Mouse (Mus musculus): ENCODE measurements around the gene Adgrl2. TPM values are rescaled to one million over a fixed set of nuclear protein-coding genes. Genes with fewer than 3 reads are reported as not detected.

The Adgrl2 gene
- total and polyA plus RNA-seq, 3 experiments: 0.34 to 6.6 (median 3.2) TPM

DNA sequence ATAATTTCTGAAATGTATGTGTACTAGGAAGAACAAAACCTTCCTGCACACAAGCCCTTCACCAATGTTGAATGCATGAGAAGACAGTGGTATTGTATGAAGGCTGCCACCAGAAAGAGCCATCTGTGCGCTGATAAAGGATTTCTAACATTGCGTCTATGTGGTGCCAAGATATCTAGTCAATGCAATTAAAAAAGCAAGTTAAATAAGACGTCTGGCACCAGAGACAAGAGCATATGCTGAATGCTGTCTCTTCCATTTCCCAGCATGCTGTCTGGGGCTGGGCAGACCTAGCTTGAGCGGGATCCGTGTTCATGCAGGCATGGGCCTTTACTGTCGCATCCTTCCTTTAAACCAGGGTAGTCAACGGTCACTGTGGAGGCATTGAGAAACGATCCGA is 55.3 kb downstream of the Adgrl2 start:
- Histone ChIP-seq H3K4me2 (ENCODE audit: insufficient read depth, low read depth, poor library complexity, severe bottlenecking) (no peak overlapping the region), H3K27ac (ENCODE audit: insufficient read depth, low read depth) (no peak overlapping the region), H3K9ac (ENCODE audit: insufficient read depth, low read depth) (no peak overlapping the region), H3K27me3 (replicated peaks) (no peaks in the 10 kb centered on the region), H3K79me2 (replicated peaks; ENCODE audit: control insufficient read depth, extremely low read depth, insufficient read depth, poor library complexity, severe bottlenecking) (no peaks in the 10 kb centered on the region), H3K4me3 (replicated peaks in 1 of 3; ENCODE audit: low read depth in 2 of 3, low read length in 2 of 3, poor library complexity in 1 of 3) (no peak overlapping the region), H3K36me3 (replicated peaks in 1 of 2; ENCODE audit: control insufficient read depth in 1 of 2, insufficient read depth in 1 of 2, low read length in 1 of 2) (no peaks in the 10 kb centered on the region), H3K4me1 (ENCODE audit: control insufficient read depth in 1 of 2, insufficient read depth in 2 of 2) (peaks cover 0 to 38% of the 10 kb centered on the region in 2 experiments; a peak in 2 of 4 replicates), H3K9me3 (replicated peaks; ENCODE audit: low read length) (no peaks in the 10 kb centered on the region)
- dilution Hi-C loops (cut with MboI; ENCODE audit: extremely low pct_ligation_motif_present, extremely low pct_unique_long_range_greater_than_20kb, low sequenced_read_pairs) (no loop called here), in situ Hi-C loops (cut with MboI; ENCODE audit: low pct_ligation_motif_present, low pct_unique_long_range_greater_than_20kb, low sequenced_read_pairs) (no loop called here)
- TF ChIP-seq SIN3A (IDR thresholded peaks at IDR 0.05; ENCODE audit: low read length) (no peak), EP300 (IDR thresholded peaks at IDR 0.05; ENCODE audit: low read length) (no peak), USF2 (conservative IDR thresholded peaks at IDR 0.05; ENCODE audit: low read depth, low read length) (no peak), CHD2 (IDR thresholded peaks at IDR 0.05; ENCODE audit: low read length) (no peak), RAD21 (IDR thresholded peaks at IDR 0.05; ENCODE audit: low read depth, low read length) (no peak), ZNF384 (IDR thresholded peaks at IDR 0.05; ENCODE audit: low read depth, low read length) (no peak), TCF12 (IDR thresholded peaks at IDR 0.05; ENCODE audit: low read depth, low read length) (no peak), BHLHE40 (IDR thresholded peaks at IDR 0.05; ENCODE audit: low read depth, low read length) (no peak), PAX5 (IDR thresholded peaks at IDR 0.05; ENCODE audit: low read length) (no peak), UBTF (IDR thresholded peaks at IDR 0.05; ENCODE audit: low read depth, low read length) (no peak)
- DNase-seq (ENCODE audit: extremely low read depth): no peak

DNA sequence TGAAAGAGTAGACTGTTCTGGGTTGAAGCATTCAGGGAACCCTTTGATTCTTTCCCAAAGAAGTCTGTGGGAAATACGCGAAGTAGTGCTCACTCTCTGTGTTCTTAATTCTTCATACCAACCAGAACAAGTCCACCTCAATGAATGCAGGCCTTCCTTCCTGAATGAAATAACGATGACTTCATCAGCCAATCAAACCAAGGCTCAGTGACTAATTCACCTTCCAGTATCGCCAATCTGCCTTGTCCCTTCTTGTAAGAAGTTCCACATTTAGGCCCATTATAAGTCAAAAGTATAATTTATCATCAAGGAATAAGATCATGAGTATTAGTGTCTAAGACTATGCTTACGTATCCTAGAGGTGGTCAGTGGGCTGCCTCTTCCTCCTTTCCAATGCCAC is 56.1 kb downstream of the Adgrl2 start:
- Histone ChIP-seq H3K9me3 (replicated peaks; ENCODE audit: low read length) (no peaks in the 10 kb centered on the region), H3K27me3 (replicated peaks) (no peaks in the 10 kb centered on the region), H3K4me3 (replicated peaks in 1 of 3; ENCODE audit: low read depth in 2 of 3, low read length in 2 of 3, poor library complexity in 1 of 3) (no peak overlapping the region), H3K4me2 (ENCODE audit: insufficient read depth, low read depth, poor library complexity, severe bottlenecking) (no peak overlapping the region), H3K9ac (ENCODE audit: insufficient read depth, low read depth) (no peak overlapping the region), H3K27ac (ENCODE audit: insufficient read depth, low read depth) (no peak overlapping the region), H3K36me3 (replicated peaks in 1 of 2; ENCODE audit: control insufficient read depth in 1 of 2, insufficient read depth in 1 of 2, low read length in 1 of 2) (no peaks in the 10 kb centered on the region), H3K79me2 (replicated peaks; ENCODE audit: control insufficient read depth, extremely low read depth, insufficient read depth, poor library complexity, severe bottlenecking) (no peaks in the 10 kb centered on the region), H3K4me1 (ENCODE audit: control insufficient read depth in 1 of 2, insufficient read depth in 2 of 2) (peaks cover 0 to 35% of the 10 kb centered on the region in 2 experiments; a peak in 2 of 4 replicates)
- in situ Hi-C loops (cut with MboI; ENCODE audit: low pct_ligation_motif_present, low pct_unique_long_range_greater_than_20kb, low sequenced_read_pairs) (no loop called here), dilution Hi-C loops (cut with MboI; ENCODE audit: extremely low pct_ligation_motif_present, extremely low pct_unique_long_range_greater_than_20kb, low sequenced_read_pairs) (no loop called here)
- no peak for DNase-seq (ENCODE audit: extremely low read depth)
- TF ChIP-seq E2F4 (IDR thresholded peaks at IDR 0.05; ENCODE audit: insufficient replicate concordance, low read depth, low read length) (no peak), CTCF (conservative IDR thresholded peaks at IDR 0.05 in 1 of 2, IDR thresholded peaks at IDR 0.05 in 1 of 2; ENCODE audit: low read depth in 2 of 2, low read length in 2 of 2) (no peak), HCFC1 (IDR thresholded peaks at IDR 0.05; ENCODE audit: low read depth, low read length) (no peak), TCF12 (IDR thresholded peaks at IDR 0.05; ENCODE audit: low read depth, low read length) (no peak), SIN3A (IDR thresholded peaks at IDR 0.05; ENCODE audit: low read length) (no peak), UBTF (IDR thresholded peaks at IDR 0.05; ENCODE audit: low read depth, low read length) (no peak), RCOR1 (conservative IDR thresholded peaks at IDR 0.05; ENCODE audit: low read depth, low read length) (no peak), MYC (IDR thresholded peaks at IDR 0.05; ENCODE audit: low read depth, low read length) (no peak), POLR2AphosphoS2 (IDR thresholded peaks at IDR 0.05; ENCODE audit: low read depth, low read length) (no peak), MAZ (IDR thresholded peaks at IDR 0.05; ENCODE audit: low read depth, low read length) (no peak), KAT2A (IDR thresholded peaks at IDR 0.05; ENCODE audit: insufficient replicate concordance, low read length) (no peak), MXI1 (IDR thresholded peaks at IDR 0.05; ENCODE audit: low read depth, low read length) (no peak), EP300 (IDR thresholded peaks at IDR 0.05; ENCODE audit: low read length) (no peak), CHD1 (IDR thresholded peaks at IDR 0.05; ENCODE audit: low read depth, low read length) (no peak), PAX5 (IDR thresholded peaks at IDR 0.05; ENCODE audit: low read length) (no peak)

All from CH12.LX (cell line).